Mouse (Mus musculus) right cerebral cortex, postnatal 36 days (tissue): Measurements from ENCODE around the gene Gm20696.

Source experiments
- DNase-seq, 2 experiments: peaks; one replicate each; pipeline ENCODE4 v3.0.0; 2022; ENCODE audit warnings: low spot score in 2 of 2, mixed read lengths in 1 of 2

Gm20696 gene

DNA sequence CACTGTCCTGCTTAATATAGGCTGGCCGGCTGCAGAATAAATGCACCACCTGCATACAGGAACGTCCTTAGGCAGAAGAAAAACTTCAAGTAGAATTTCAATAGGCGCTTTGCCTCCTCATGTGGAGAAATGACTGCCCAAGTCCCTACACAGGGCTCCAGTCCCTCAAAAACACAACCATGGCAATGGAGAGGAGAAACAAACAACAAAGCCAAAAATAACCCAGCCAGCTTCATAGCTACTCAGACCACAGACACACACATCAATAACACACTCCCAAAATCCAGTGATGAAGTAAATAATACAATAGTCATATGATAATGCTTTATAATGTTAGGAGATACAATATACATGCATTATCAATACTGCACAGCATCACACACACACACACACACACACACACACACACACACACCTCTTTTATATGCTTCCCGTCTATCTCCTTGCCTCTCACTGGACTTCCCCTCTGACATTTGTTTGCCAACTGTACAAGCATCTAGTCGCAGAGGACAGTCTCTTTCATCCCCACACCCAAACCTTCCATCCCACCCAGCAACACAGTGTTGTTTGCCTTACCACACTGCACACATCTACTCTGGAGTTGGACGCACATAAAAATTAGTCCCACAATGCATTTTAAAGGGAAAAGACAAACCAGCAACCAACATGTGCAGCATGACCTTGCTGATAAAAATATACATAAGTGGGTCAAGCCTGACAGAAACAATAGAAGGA lies 306.7 kb downstream of the Gm20696 start:
- DNase-seq: no peak

DNA sequence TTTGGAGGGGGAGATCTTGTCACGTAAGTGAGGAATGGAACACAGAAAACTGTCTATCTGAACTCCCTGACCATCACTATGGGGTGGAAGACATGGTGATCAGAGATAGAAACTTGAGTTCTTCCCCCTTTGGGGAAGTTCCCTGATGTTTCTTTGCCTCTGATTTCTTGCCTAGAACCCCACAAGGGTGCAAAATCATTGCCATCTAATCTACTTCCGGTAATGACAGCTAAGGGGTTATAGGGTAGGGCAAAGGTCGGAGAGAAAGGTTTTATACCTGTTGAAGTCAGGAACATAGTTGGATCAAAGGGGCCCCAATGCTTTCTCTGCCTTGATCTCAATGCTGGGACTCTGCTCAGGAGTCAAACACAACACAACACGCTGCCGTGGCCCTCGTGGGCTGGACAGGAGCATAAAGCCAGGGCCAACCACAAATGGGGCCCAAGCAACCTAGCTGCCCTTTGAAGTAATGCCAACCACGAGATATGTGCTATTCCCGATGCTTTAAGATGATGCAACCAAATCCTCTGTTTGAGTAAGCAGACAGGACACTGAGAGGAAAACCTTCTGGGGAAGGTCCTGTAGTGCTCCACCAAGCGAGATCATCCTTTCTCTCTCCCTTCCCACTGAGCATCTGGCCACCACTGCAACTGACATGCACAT lies 307.4 kb downstream of the Gm20696 start:
- DNase-seq: no peak

- no peak for DNase-seq
These were observed 308.7 kb downstream of the Gm20696 start for GRCm38 (mm10) chr6:99357931-99358330.

GRCm38 (mm10) chr6:99354338-99354737 lies 312.3 kb downstream of the Gm20696 start:
- no peak for DNase-seq

- no peak for DNase-seq
These were observed 313.2 kb downstream of the Gm20696 start for GRCm38 (mm10) chr6:99353441-99353840.

DNA sequence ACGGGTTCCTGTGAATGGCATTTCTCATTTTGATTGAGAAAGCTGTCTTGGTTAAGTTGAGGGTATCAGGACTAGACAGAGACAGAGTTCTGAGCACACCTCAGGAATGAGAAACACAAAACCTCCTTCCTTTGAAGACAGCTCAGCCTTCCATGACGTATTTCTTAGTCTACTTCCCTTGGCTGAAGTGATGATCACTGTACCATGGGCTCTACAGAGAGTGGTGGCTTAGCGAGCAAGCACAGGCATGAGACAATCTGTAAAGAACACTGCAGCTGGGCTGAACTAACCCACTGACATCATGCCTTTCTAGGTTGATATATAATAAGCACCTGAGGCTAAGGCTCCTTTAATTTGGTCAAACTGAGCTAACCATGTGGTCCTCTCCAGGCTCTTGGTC lies 316.0 kb downstream of the Gm20696 start:
- DNase-seq: no peak

- DNase-seq: no peak
These were observed 316.4 kb downstream of the Gm20696 start for GRCm38 (mm10) chr6:99350156-99350555.

DNA sequence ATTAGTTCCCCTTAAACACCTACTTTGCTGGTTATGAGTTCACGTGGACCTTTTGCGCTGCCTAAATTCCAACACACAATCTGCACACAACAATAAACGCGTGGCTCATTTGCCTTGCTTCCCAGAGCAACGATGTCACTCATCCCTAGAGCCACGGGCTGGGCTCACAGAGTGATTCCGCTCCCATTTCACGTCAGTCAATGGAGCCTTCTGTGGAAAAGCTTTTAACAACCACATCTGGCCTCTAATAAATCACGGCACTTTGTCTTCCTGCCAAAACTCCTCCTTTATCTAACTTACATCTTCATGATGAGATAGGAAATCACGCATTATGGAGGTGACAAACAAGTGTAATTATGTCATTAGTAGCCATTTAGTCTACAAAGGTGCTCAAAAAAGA lies 318.8 kb downstream of the Gm20696 start:
- no peak for DNase-seq

DNA sequence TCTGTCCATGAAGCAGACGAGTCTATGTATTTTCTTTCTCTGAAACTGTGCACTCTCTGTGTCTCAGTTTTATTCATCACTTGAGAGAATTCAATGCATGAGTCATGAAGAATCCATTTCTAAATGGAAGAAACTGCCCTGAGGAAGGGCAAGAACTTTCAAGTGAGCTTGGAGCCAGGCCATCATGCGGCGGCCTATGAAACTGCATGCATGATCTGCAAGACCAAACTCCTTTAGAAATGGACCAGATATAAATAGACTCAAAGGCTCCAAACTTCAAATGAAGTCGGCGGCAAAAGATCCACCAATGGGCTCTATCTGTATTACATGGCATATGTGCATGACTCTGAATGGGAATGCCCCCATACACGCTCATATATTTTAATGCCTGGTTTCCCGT lies 321.6 kb downstream of the Gm20696 start:
- DNase-seq: no peak

- no peak for DNase-seq
These were observed 322.2 kb downstream of the Gm20696 start for GRCm38 (mm10) chr6:99344357-99344756.

DNA sequence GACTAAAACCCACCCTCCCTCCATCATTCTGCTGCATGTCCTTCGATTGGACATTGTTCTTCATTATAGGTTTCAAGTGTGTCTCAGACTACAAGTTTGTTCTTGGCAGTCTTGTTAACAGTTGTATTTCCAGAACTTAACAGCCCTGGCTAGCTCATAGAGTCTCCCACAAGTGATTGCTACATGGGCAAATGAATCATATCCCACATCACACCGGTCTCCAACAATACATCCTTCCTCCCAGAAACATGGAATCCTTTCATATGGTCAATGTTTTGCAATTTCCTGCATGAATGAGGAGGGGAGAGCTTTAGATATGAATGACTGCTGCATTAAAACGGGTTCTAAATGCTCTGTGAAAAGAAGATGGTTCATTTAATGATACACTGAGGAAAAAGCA lies 322.8 kb downstream of the Gm20696 start:
- DNase-seq: no peak

DNA sequence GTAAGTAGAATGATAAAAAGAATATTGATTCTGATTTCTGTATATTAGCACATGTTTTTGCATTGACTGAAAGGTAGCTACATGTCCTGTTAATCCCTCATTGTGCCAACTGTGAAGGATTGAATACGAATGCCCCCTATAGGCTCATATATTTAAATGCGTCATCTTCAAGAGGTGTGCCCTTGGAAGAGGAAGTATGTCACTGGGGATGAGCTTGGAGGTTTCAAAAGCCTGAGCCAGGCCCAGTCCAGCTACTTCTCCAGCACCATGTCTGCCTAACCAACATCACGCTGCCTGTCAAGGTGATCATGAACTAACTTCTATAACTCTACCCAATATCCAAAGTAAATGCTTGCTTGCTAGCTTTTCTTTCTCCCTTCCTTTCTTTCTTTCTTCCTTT lies 324.2 kb downstream of the Gm20696 start:
- DNase-seq: no peak

DNA sequence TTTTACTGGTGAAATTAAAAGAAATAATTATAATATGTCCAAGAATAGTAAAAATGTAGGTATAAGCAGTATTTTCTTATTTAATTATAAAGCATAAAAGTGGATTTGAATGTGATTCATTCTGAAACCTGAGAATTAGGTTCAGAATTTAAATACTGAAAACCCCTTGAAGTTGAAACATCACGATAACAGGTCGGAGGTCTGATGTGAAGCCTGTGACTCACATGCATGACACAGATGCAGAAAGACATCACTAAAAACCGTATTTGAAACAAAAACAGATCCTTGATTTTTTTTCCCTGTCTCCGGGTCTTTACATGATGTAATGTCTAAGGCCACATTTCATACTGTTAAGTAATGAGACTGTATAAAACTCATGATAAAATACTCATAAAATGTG lies 325.7 kb downstream of the Gm20696 start:
- DNase-seq: no peak

DNA sequence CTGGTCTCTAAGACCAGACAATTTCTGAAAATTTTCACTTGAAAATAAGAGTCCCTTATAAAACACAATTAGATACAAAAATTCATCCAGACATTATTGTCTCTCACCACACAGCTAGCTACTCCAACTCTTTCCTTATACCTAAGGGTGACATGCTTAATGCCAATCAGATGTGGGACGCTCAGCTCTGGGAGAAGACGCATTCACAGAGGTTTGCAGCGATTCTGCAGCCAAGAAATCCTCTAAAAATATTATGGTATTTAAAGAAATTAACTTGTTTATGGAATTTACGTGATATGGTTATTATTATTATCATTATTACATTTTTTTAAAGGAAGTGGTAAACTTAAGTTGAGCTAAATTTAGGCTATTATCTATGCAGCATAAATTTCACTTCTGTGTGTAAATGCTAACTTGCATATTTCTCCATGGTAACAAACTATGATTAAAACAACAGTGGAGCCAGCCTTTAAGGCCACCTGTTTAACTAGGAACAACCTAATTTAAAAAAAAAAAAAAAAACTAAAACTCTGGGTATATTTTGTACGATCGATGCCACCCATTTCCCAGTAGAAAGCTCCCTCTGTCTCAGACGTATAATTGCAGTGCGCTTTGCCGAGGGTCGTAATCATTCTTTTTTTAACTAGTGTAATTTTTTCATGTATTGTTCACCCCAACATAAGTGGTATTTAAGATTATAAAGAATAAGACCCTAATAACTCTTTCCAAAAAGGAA lies 326.4 kb downstream of the Gm20696 start:
- no peak for DNase-seq

GRCm38 (mm10) chr6:99339343-99339620 lies 327.3 kb downstream of the Gm20696 start:
- DNase-seq: no peak

- DNase-seq: no peak
These were observed 327.8 kb downstream of the Gm20696 start for GRCm38 (mm10) chr6:99338593-99339342.

- DNase-seq: no peak
These were observed 328.4 kb downstream of the Gm20696 start for GRCm38 (mm10) chr6:99338174-99338573.

DNA sequence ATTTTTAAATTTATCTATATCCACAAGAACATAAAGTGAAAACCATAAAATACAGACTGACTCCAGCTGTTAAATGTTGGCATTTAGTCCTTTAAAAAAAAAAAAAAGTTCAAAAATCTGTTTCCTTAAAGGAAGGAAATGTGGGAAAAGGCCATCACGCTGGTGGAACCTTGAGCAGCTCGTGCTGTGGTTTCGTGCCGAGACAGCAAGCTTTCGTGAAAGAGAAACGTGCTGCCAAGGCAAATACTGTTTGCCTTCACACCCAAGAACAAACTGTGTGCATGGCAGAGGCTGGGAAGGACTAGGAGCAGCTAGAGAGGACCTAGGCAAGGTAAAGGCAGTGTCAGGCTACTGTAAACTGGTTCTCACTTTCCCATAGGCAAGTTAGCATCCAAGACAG lies 329.0 kb downstream of the Gm20696 start:
- no peak for DNase-seq

DNA sequence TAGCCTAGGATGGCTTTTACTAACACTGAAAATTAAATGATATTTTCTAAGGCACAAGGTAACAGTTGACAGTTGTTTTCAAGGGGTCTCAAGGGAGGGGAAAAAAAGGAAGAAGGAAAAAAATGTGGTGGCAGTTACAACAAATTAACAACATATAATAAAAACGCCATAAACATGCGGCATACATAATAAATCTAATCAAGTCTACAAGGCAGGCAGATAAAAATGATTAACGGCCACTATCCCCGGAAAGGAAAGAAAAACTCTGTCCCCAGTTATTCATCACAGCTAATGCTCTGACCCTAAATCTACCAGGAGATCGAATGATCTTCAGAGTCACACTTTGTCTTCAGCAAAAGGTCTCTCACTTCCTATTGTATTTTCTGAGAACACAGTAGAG lies 330.4 kb downstream of the Gm20696 start:
- no peak for DNase-seq

- no peak for DNase-seq
These were observed 331.3 kb downstream of the Gm20696 start for GRCm38 (mm10) chr6:99335174-99335830.

GRCm38 (mm10) chr6:99334255-99334654 lies 332.3 kb downstream of the Gm20696 start:
- DNase-seq: no peak

DNA sequence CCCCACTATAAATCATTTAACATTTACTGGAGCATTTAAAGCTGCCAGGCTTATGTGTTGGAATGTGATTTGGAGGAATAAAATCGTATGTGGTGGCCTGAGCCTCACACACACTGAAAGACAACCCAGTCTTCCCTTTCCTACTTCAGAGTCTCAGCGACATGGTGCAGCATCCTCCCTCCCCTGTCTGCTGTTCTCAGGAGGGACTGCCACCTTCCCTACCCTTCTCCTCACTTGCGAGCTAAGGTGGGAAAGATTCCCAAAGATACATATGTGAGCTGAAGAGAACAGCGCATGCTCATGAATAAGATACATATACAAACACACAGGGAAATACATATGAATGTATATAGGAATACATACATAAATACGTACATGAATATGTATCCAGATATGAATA lies 333.5 kb downstream of the Gm20696 start:
- no peak for DNase-seq
